Mouse (Mus musculus): ENCODE results near the gene Ackr2. TPM values are rescaled to one million over a fixed set of nuclear protein-coding genes. Genes with fewer than 3 reads are reported as not detected.
A peak's percentile ranks its signal among the peaks of the same experiment; 100 is the strongest.

Ackr2 gene
- polyA plus RNA-seq, 1 experiment from 2014 or later: 0.10 TPM

DNA sequence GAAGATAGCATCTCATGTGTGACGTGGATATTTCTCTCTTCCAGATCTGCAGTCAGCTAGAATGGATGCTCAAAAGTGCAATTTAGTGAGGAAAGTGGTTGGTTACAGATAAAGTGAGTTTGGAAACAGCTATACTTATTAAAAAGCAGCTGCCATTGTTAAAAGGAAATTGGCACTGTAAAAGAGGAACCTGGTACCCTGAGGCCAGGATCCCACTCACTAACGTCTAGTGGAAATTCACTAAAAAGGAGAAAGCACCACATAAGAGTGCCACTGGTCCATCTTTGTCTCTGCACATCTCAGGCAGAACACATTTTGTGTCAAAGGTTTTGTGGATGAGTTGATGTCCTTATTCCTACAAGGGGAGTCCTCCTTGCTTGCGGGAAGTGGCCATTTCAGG, 45.5 kb downstream of the Ackr2 start:
- WGBS: 82% methylated on average over 3 of the region's 3 CpGs
- no peaks in the 10 kb centered on the region for H3K36me3 ChIP-seq (replicated peaks; ENCODE audit: control insufficient read depth, insufficient read depth, low read depth, low read length)
- no peak overlapping the region for H3K4me3 ChIP-seq (ENCODE audit: low read depth, low read length)
- H3K27me3 ChIP-seq (ENCODE audit: control insufficient read depth, insufficient read depth, low read length): no peaks in the 10 kb centered on the region
- H3K4me2 ChIP-seq (ENCODE audit: low read depth, low read length): no peak overlapping the region
- DNase-seq (ENCODE audit: low spot score) (no peak), ATAC-seq (replicated peaks; ENCODE audit: insufficient number of reproducible peaks, low FRiP score, low TSS enrichment, low read depth) (no peak)
- no peak overlapping the region for H3K27ac ChIP-seq (replicated peaks; ENCODE audit: low read depth, low read length)
- no peaks in the 10 kb centered on the region for H3K4me1 ChIP-seq (ENCODE audit: control insufficient read depth, insufficient read depth, low read length)
- H3K9me3 ChIP-seq (replicated peaks; ENCODE audit: control insufficient read depth, low read length): no peaks in the 10 kb centered on the region
- H3K9ac ChIP-seq (replicated peaks; ENCODE audit: low read length): no peak overlapping the region

DNA sequence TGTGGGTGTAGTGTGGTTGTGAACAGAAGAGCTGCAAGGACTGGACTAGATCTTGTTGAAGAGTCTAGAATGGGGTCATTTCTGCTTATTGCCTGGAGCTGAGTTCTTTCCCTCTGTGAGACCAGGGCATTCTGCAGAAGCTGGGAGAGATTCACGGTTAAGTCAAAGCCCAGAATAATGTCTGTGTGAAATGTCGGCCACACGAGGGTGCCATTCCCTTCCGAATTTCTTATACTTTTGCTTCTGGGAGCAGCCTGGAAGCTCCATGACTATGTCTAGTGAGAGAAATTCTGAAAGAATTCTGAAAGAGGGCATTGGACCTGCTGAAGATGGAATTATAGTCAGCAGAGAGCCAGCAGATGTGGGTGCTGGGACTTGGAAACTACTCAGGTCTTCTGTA, 49.6 kb downstream of the Ackr2 start:
- peak; percentile 69 for DNase-seq (ENCODE audit: low spot score)
- no peak overlapping the region for H3K4me3 ChIP-seq (ENCODE audit: low read depth, low read length)
- 16% methylated on average over 4 of the region's 4 CpGs for WGBS

DNA sequence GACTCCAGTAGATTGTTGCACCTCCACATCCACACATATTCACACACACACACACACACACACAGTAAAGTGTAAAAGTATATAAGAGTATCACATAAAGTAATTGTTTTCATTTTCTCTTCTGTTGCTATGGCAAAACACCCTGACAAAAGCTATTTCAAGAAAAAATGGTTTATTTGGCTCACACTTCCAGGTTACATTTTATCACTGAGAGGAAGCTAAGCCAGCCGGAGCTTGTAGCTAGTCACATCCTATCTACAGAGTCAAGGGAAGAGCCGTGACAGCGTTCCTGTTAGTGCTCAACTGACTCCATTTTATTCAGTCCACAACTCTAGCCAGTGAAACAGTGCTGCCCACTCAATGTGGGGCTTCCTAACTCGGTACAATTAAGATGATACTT, 50.3 kb downstream of the Ackr2 start:
- no peak overlapping the region for H3K4me2 ChIP-seq (ENCODE audit: low read depth, low read length)
- DNase-seq (ENCODE audit: low spot score): no peak
- no peak overlapping the region for H3K27ac ChIP-seq (replicated peaks; ENCODE audit: low read depth, low read length)
- H3K4me3 ChIP-seq (ENCODE audit: low read depth, low read length): no peak overlapping the region
- no peak for ATAC-seq (replicated peaks; ENCODE audit: insufficient number of reproducible peaks, low FRiP score, low TSS enrichment, low read depth)
- 81% methylated on average over 4 of the region's 4 CpGs for WGBS
- no peaks in the 10 kb centered on the region for H3K4me1 ChIP-seq (ENCODE audit: control insufficient read depth, insufficient read depth, low read length)
- H3K9me3 ChIP-seq (replicated peaks; ENCODE audit: control insufficient read depth, low read length): no peaks in the 10 kb centered on the region
- no peaks in the 10 kb centered on the region for H3K27me3 ChIP-seq (ENCODE audit: control insufficient read depth, insufficient read depth, low read length)
- H3K36me3 ChIP-seq (replicated peaks; ENCODE audit: control insufficient read depth, insufficient read depth, low read depth, low read length): no peaks in the 10 kb centered on the region
- no peak overlapping the region for H3K9ac ChIP-seq (replicated peaks; ENCODE audit: low read length)

More for the DNA sequence above, 49.6 kb downstream of the Ackr2 start:
- Histone ChIP-seq H3K27me3 (ENCODE audit: control insufficient read depth, insufficient read depth, low read length) (no peaks in the 10 kb centered on the region), H3K4me1 (ENCODE audit: control insufficient read depth, insufficient read depth, low read length) (no peaks in the 10 kb centered on the region), H3K36me3 (replicated peaks; ENCODE audit: control insufficient read depth, insufficient read depth, low read depth, low read length) (no peaks in the 10 kb centered on the region), H3K27ac (replicated peaks; ENCODE audit: low read depth, low read length) (no peak overlapping the region), H3K9me3 (replicated peaks; ENCODE audit: control insufficient read depth, low read length) (no peaks in the 10 kb centered on the region), H3K9ac (replicated peaks; ENCODE audit: low read length) (no peak overlapping the region), H3K4me2 (ENCODE audit: low read depth, low read length) (no peak overlapping the region)
- no peak for ATAC-seq (replicated peaks; ENCODE audit: insufficient number of reproducible peaks, low FRiP score, low TSS enrichment, low read depth)

DNA sequence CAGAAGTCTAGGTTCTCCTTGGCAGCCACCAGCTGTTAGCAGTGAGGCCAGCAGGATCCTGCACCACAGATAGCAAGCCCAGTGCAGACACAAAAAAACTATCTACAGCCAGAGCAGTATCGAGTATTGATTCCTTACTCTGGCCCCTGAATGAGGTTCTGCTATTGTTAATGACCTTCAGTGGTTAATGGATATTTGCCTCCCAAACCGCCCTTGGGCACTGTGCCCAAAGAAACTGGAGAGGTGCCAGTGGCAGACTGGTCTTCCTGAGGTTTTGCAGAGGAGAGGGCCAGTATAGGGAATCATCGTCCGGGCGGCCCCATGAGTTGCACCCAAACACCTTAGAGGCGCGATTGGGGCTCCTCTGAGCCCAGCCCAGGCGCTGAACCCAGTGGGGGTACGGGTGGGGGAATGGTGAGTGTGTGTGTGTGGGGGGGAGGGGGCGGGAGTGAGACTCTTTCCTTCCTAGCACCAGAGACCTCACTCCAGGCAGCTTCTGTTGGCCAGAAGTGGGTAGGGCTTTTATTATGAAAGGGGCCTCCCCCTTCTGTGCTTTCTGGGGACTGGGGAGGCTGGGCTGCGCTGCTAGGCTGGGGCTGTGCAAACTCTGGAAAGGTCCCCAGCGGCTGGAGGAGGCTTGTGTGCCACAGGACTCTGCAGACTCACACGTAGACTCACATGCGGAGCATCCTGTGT, 52.4 kb downstream of the Ackr2 start, which contains the start of gene Fam198a:
TSS of gene Fam198a (plus strand) at position 571 of the 696 bp plus-strand sequence.
- DNase-seq (ENCODE audit: low spot score) (peak; percentile 47), ATAC-seq (replicated peaks; ENCODE audit: insufficient number of reproducible peaks, low FRiP score, low TSS enrichment, low read depth) (peak; percentile 86)
- H3K9ac ChIP-seq (replicated peaks; ENCODE audit: low read length): peak within 1 kb of the TSS; percentile 10; the same call in 1 of the 2 replicates
- peak within 1 kb of the TSS; percentile 19 for H3K4me2 ChIP-seq (ENCODE audit: low read depth, low read length)
- no peaks in the 10 kb centered on the region for H3K36me3 ChIP-seq (replicated peaks; ENCODE audit: control insufficient read depth, insufficient read depth, low read depth, low read length)
- H3K27ac ChIP-seq (replicated peaks; ENCODE audit: low read depth, low read length): no peak within 1 kb of the TSS
- H3K4me3 ChIP-seq (ENCODE audit: low read depth, low read length): no peak within 1 kb of the TSS
- H3K9me3 ChIP-seq (replicated peaks; ENCODE audit: control insufficient read depth, low read length): no peaks in the 10 kb centered on the region
- whole genome bisulfite sequencing: 11% methylated on average over 14 of the region's 14 CpGs
- H3K4me1 ChIP-seq (ENCODE audit: control insufficient read depth, insufficient read depth, low read length): no peaks in the 10 kb centered on the region
- no peaks in the 10 kb centered on the region for H3K27me3 ChIP-seq (ENCODE audit: control insufficient read depth, insufficient read depth, low read length)

DNA sequence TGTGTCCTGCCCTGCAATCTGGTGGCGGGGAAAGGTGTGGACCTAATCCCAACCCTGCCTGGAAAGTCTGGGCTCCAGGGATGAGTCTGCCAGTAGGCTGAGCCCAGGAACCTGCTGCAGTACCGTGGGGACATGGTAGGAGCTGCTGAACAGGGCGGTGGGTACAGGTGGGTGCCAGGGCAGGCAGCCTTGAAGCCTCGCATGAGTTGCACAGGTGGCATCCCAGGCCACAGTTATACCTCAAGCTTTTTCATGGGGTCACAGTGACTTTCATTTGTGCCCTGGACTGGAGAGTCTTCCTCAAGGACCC, 52.9 kb downstream of the Ackr2 start:
- Histone ChIP-seq H3K9me3 (replicated peaks; ENCODE audit: control insufficient read depth, low read length) (no peaks in the 10 kb centered on the region), H3K27me3 (ENCODE audit: control insufficient read depth, insufficient read depth, low read length) (no peaks in the 10 kb centered on the region), H3K4me2 (ENCODE audit: low read depth, low read length) (peak overlapping the region; percentile 19; the same call in 1 of the 2 replicates), H3K27ac (replicated peaks; ENCODE audit: low read depth, low read length) (no peak overlapping the region), H3K4me3 (ENCODE audit: low read depth, low read length) (no peak overlapping the region), H3K4me1 (ENCODE audit: control insufficient read depth, insufficient read depth, low read length) (no peaks in the 10 kb centered on the region), H3K9ac (replicated peaks; ENCODE audit: low read length) (no peak overlapping the region), H3K36me3 (replicated peaks; ENCODE audit: control insufficient read depth, insufficient read depth, low read depth, low read length) (no peaks in the 10 kb centered on the region)
- no peak for ATAC-seq (replicated peaks; ENCODE audit: insufficient number of reproducible peaks, low FRiP score, low TSS enrichment, low read depth)
- WGBS: 34% methylated on average over 4 of the region's 4 CpGs
- DNase-seq (ENCODE audit: low spot score): no peak

DNA sequence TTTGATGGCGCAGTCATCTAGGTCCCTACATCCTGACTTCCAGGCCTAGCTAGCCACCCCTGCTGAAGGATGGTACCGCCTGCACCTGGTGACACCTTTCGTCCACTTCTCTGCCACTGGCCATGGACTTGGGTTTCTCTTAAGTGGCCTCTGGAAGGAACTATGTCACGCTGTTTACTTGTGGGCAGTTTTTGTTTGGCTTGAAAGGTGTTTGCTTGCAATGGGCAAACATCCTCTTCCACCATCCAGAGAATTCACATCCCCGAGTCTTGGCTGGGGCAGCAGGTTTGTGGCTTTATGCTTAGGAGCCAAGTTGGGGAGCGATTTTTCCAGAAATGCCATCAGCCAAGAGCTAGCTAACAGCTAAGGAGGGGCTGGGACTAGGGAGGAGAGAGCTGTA, 54.4 kb downstream of the Ackr2 start:
- H3K36me3 ChIP-seq (replicated peaks; ENCODE audit: control insufficient read depth, insufficient read depth, low read depth, low read length): no peaks in the 10 kb centered on the region
- WGBS: 89% methylated on average over 6 of the region's 6 CpGs
- H3K9me3 ChIP-seq (replicated peaks; ENCODE audit: control insufficient read depth, low read length): no peaks in the 10 kb centered on the region
- no peak overlapping the region for H3K4me3 ChIP-seq (ENCODE audit: low read depth, low read length)
- H3K27ac ChIP-seq (replicated peaks; ENCODE audit: low read depth, low read length): no peak overlapping the region
- no peak overlapping the region for H3K9ac ChIP-seq (replicated peaks; ENCODE audit: low read length)
- no peaks in the 10 kb centered on the region for H3K4me1 ChIP-seq (ENCODE audit: control insufficient read depth, insufficient read depth, low read length)
- DNase-seq (ENCODE audit: low spot score) (no peak), ATAC-seq (replicated peaks; ENCODE audit: insufficient number of reproducible peaks, low FRiP score, low TSS enrichment, low read depth) (no peak)
- no peaks in the 10 kb centered on the region for H3K27me3 ChIP-seq (ENCODE audit: control insufficient read depth, insufficient read depth, low read length)
- H3K4me2 ChIP-seq (ENCODE audit: low read depth, low read length): no peak overlapping the region

DNA sequence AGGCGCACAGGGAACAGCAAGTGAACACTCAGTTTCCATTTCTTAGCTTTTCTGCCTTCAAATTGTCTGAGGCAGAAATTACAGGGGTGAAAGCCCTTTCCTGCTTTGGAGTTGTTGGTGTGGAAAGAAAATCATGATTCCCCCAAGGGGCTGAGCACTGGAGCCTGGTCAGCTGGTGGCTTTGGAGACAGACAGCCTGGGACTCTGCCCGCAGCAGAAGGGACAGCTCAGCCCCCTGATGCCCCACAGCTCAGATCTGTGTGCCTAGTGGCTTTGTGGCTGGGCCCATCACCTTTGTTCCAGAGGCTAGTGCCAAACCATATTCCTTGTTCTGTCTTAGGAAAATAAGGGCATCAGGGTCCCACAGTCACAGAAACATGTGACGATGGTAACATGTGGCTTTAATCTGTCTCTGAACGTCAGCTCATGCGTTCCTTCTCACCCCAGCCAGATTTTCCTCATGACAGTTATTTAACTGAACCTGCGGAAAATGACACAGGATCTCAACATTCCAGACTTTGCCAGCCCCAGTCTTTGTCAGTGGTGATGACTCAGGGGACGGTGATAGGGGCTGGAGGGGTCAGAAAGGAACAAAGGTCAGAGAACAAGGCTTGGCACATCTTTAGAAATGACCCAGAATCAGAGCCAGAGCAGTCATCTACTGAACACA, 61.9 kb downstream of the Ackr2 start:
- no peak overlapping the region for H3K9ac ChIP-seq (replicated peaks; ENCODE audit: low read length)
- H3K4me3 ChIP-seq (ENCODE audit: low read depth, low read length): no peak overlapping the region
- no peak overlapping the region for H3K4me2 ChIP-seq (ENCODE audit: low read depth, low read length)
- no peaks in the 10 kb centered on the region for H3K9me3 ChIP-seq (replicated peaks; ENCODE audit: control insufficient read depth, low read length)
- no peaks in the 10 kb centered on the region for H3K27me3 ChIP-seq (ENCODE audit: control insufficient read depth, insufficient read depth, low read length)
- WGBS: 28% methylated on average over 7 of the region's 7 CpGs
- 0 out of 2 replicates have a peak overlapping the region, but pooled peaks have one; percentile 13 for H3K27ac ChIP-seq (replicated peaks; ENCODE audit: low read depth, low read length)
- DNase-seq (ENCODE audit: low spot score) (peak; percentile 72), ATAC-seq (replicated peaks; ENCODE audit: insufficient number of reproducible peaks, low FRiP score, low TSS enrichment, low read depth) (no peak)
- H3K4me1 ChIP-seq (ENCODE audit: control insufficient read depth, insufficient read depth, low read length): peaks cover 6% of the 10 kb centered on the region; the same call in 1 of the 2 replicates
- no peaks in the 10 kb centered on the region for H3K36me3 ChIP-seq (replicated peaks; ENCODE audit: control insufficient read depth, insufficient read depth, low read depth, low read length)
